17 mouse cellular contexts compared by ENCODE assay signal in genomic region chr2:157411151-157411693, GRCm38 (mm10). TPM values are rescaled to one million over a fixed set of nuclear protein-coding genes. Genes with fewer than 3 reads are reported as not detected.
DNase-seq lines count a peak whose midpoint lies in the region; ATAC-seq and TF ChIP-seq lines count a peak whose summit lies in the region.
"Had no signal": no experiment of that assay in that cellular context is flagged by ENCODE, and none has a peak within 500 bp of the region (broad histone marks: within the 10 kb centered on the region; RNA-seq: fewer than 3 reads in every experiment).

No protein-coding gene starts in this region.

- H3K9me3 ChIP-seq in midbrain, embryonic 11.5 days (ENCODE audit: control insufficient read depth, low read length): no peaks in the 10 kb centered on the region
- no peaks in the 10 kb centered on the region for H3K9me3 ChIP-seq in midbrain, embryonic 13.5 days
- no peaks in the 10 kb centered on the region for H3K9me3 ChIP-seq in stomach, postnatal 0 days (ENCODE audit: control insufficient read depth, low read length)
- no peaks in the 10 kb centered on the region for H3K9me3 ChIP-seq in forebrain, postnatal 0 days (ENCODE audit: low read length)
- H3K9me3 ChIP-seq: neural tube, embryonic 15.5 days had no signal

- no peak overlapping the region for H3K4me2 ChIP-seq in midbrain, embryonic 11.5 days
- H3K4me2 ChIP-seq in midbrain, embryonic 13.5 days (replicated peaks): no peak overlapping the region
- H3K4me2 ChIP-seq in stomach, postnatal 0 days (replicated peaks; ENCODE audit: low read depth): no peak overlapping the region
- no peak overlapping the region for H3K4me2 ChIP-seq in forebrain, postnatal 0 days (ENCODE audit: low read depth)
- H3K4me2 ChIP-seq: liver, embryonic 11.5 days; neural tube, embryonic 15.5 days had no signal

- no peak overlapping the region for H3K9ac ChIP-seq in midbrain, embryonic 11.5 days (ENCODE audit: low read length)
- no peak overlapping the region for H3K9ac ChIP-seq in midbrain, embryonic 13.5 days (replicated peaks)
- no peak overlapping the region for H3K9ac ChIP-seq in stomach, postnatal 0 days (ENCODE audit: low read length)
- no peak overlapping the region for H3K9ac ChIP-seq in forebrain, postnatal 0 days
- H3K9ac ChIP-seq: neural tube, embryonic 15.5 days had no signal

- 92% methylated on average over 6 of the region's 6 CpGs for WGBS in midbrain, embryonic 11.5 days
- WGBS in midbrain, embryonic 13.5 days: 91% methylated on average over 6 of the region's 6 CpGs
- 73% methylated on average over 6 of the region's 6 CpGs for WGBS in stomach, postnatal 0 days
- WGBS in forebrain, postnatal 0 days: 90% methylated on average over 6 of the region's 6 CpGs

- no peaks in the 10 kb centered on the region for H3K4me1 ChIP-seq in midbrain, embryonic 11.5 days (ENCODE audit: control insufficient read depth, insufficient read depth, low read length)
- H3K4me1 ChIP-seq in midbrain, embryonic 13.5 days (replicated peaks): peaks cover 11% of the 10 kb centered on the region
- H3K4me1 ChIP-seq in stomach, postnatal 0 days (replicated peaks; ENCODE audit: control insufficient read depth, insufficient read depth): no peaks in the 10 kb centered on the region
- no peaks in the 10 kb centered on the region for H3K4me1 ChIP-seq in forebrain, postnatal 0 days (ENCODE audit: insufficient read depth)
- H3K4me1 ChIP-seq: neural tube, embryonic 15.5 days had no signal

- DNase-seq in gastrocnemius, adult 2 months: peak; percentile 22
- DNase-seq in gastrocnemius, adult 18-20 months (ENCODE audit: low spot score): no peak
- peak; percentile 80 for DNase-seq in midbrain, embryonic 11.5 days (ENCODE audit: low spot score, missing footprints)
- DNase-seq in ZHBTc4 (ENCODE audit: low read depth, low spot score): peak; percentile 75
- peak; percentile 47 for DNase-seq in stomach, postnatal 0 days (ENCODE audit: low spot score)
- no peak for DNase-seq in forebrain, postnatal 0 days
- no peak for DNase-seq in thymus, postnatal 14 days
- DNase-seq: cerebellum, adult 9-10 months; embryo, embryonic 11 days; gastrocnemius, postnatal 36 days; retina, postnatal 1 day had no signal

- no peaks in the 10 kb centered on the region for H3K36me3 ChIP-seq in midbrain, embryonic 11.5 days (ENCODE audit: control insufficient read depth, insufficient read depth, low read length)
- 0 out of 2 replicates have a peak, but pooled peaks cover 3% of the 10 kb centered on the region for H3K36me3 ChIP-seq in midbrain, embryonic 13.5 days
- H3K36me3 ChIP-seq in stomach, postnatal 0 days (ENCODE audit: control insufficient read depth, insufficient read depth, low read length): no peaks in the 10 kb centered on the region
- no peaks in the 10 kb centered on the region for H3K36me3 ChIP-seq in forebrain, postnatal 0 days (ENCODE audit: insufficient read depth)
- H3K36me3 ChIP-seq: neural tube, embryonic 15.5 days had no signal

- H3K4me3 ChIP-seq in gastrocnemius, adult 2 months: no peak overlapping the region
- H3K4me3 ChIP-seq in midbrain, embryonic 11.5 days (ENCODE audit: low read depth, low read length): no peak overlapping the region
- H3K4me3 ChIP-seq in midbrain, embryonic 13.5 days (replicated peaks): no peak overlapping the region
- H3K4me3 ChIP-seq in stomach, postnatal 0 days (ENCODE audit: low read depth, low read length): no peak overlapping the region
- no peak overlapping the region for H3K4me3 ChIP-seq in forebrain, postnatal 0 days (ENCODE audit: low read depth, low read length)
- H3K4me3 ChIP-seq: erythroblast, embryonic 14.5 days; neural tube, embryonic 15.5 days had no signal

- no peak overlapping the region for H3K27ac ChIP-seq in gastrocnemius, adult 2 months
- H3K27ac ChIP-seq in midbrain, embryonic 11.5 days (ENCODE audit: low read depth, low read length): no peak overlapping the region
- no peak overlapping the region for H3K27ac ChIP-seq in midbrain, embryonic 13.5 days
- H3K27ac ChIP-seq in stomach, postnatal 0 days (replicated peaks): 0 out of 2 replicates have a peak overlapping the region, but pooled peaks have one; percentile 45
- H3K27ac ChIP-seq in forebrain, postnatal 0 days (ENCODE audit: low read depth, low read length): no peak overlapping the region
- H3K27ac ChIP-seq: kidney, postnatal 0 days; neural tube, embryonic 15.5 days had no signal

- no peak for TF ChIP-seq EP300 in stomach, postnatal 0 days (optimal IDR thresholded peaks at IDR 0.05)

- intact Hi-C loops in gastrocnemius, adult 2 months (cut with DNase I): no loop called here

- no peak for TF ChIP-seq CTCF in gastrocnemius, adult 2 months (IDR thresholded peaks at IDR 0.05)
- no peak for TF ChIP-seq CTCF in stomach, postnatal 0 days (IDR thresholded peaks at IDR 0.05; ENCODE audit: low read depth)
- no peak for TF ChIP-seq CTCF in forebrain, postnatal 0 days (IDR thresholded peaks at IDR 0.05; ENCODE audit: low read depth)

- ATAC-seq in midbrain, embryonic 11.5 days (ENCODE audit: low FRiP score): no peak
- no peak for ATAC-seq in midbrain, embryonic 13.5 days
- peak; percentile 35; the same call in 1 of the 2 replicates for ATAC-seq in stomach, postnatal 0 days (ENCODE audit: low FRiP score, low TSS enrichment)
- no peak for ATAC-seq in forebrain, postnatal 0 days
- ATAC-seq: inflammation-experienced regulatory T-cells, adult 6 months had no signal

- H3K27me3 ChIP-seq in midbrain, embryonic 11.5 days (ENCODE audit: control insufficient read depth, insufficient read depth, low read length): no peaks in the 10 kb centered on the region
- no peaks in the 10 kb centered on the region for H3K27me3 ChIP-seq in midbrain, embryonic 13.5 days
- H3K27me3 ChIP-seq in stomach, postnatal 0 days (ENCODE audit: control insufficient read depth, insufficient read depth, low read length): no peaks in the 10 kb centered on the region
- H3K27me3 ChIP-seq in forebrain, postnatal 0 days (ENCODE audit: insufficient read depth, low read length): no peaks in the 10 kb centered on the region
- H3K27me3 ChIP-seq: neural tube, embryonic 15.5 days had no signal

RNA-seq across cellular contexts. Expression of gene Src, which starts 7.0 kb away (rescaled TPM):
- total RNA-seq in gastrocnemius, adult 2 months (2021): 1 to 10 TPM; 2.2 to 2.8 TPM
- total RNA-seq in gastrocnemius, adult 18-20 months (2021): 1 to 10 TPM; 2.8 to 3.0 TPM
- 11.2 and 14.0 TPM in 2 replicates for polyA plus RNA-seq in midbrain, embryonic 11.5 days (2014; fragmentation: Nextera tagmentation; extraction: Ambion mirVana)
- polyA plus RNA-seq in midbrain, embryonic 13.5 days (2015; fragmentation: Nextera tagmentation; extraction: Ambion mirVana): 31.6 and 39.1 TPM in 2 replicates
- 12.0 and 12.9 TPM in 2 replicates for polyA plus RNA-seq in stomach, postnatal 0 days (2015; fragmentation: Nextera tagmentation; extraction: Ambion mirVana)
- total RNA-seq in forebrain, postnatal 0 days (2014; rRNA removed): 96.0 and 124 TPM in 2 replicates
- polyA plus RNA-seq in forebrain, postnatal 0 days (2015; fragmentation: Nextera tagmentation; extraction: Ambion mirVana): 22.8 and 29.1 TPM in 2 replicates

RNA-seq across cellular contexts. Expression of gene Manbal, which starts 43.8 kb away (rescaled TPM):
- 10 to 100 TPM; 13.5 TPM for total RNA-seq in gastrocnemius, adult 2 months (2021)
- total RNA-seq in gastrocnemius, adult 18-20 months (2021): 10 to 100 TPM; 15.2 to 15.9 TPM
- 34.7 and 35.9 TPM in 2 replicates for polyA plus RNA-seq in midbrain, embryonic 11.5 days (2014; fragmentation: Nextera tagmentation; extraction: Ambion mirVana)
- 88.1 and 91.0 TPM in 2 replicates for polyA plus RNA-seq in midbrain, embryonic 13.5 days (2015; fragmentation: Nextera tagmentation; extraction: Ambion mirVana)
- 68.8 and 68.9 TPM in 2 replicates for polyA plus RNA-seq in stomach, postnatal 0 days (2015; fragmentation: Nextera tagmentation; extraction: Ambion mirVana)
- 69.9 and 73.6 TPM in 2 replicates for total RNA-seq in forebrain, postnatal 0 days (2014; rRNA removed)
- 139 TPM in 2 replicates for polyA plus RNA-seq in forebrain, postnatal 0 days (2015; fragmentation: Nextera tagmentation; extraction: Ambion mirVana)

Comparison
In these comparisons a context has a peak if more than half of its experiments do, and no peak if none do; other contexts are left out.
1. DNase-seq: peak in gastrocnemius, adult 2 months (single experiment), midbrain, embryonic 11.5 days (single experiment), ZHBTc4 (single experiment) and stomach, postnatal 0 days (single experiment); none in gastrocnemius, adult 18-20 months (single experiment), forebrain, postnatal 0 days (single experiment) and thymus, postnatal 14 days (single experiment).